Mouse (Mus musculus) myocyte (in vitro differentiated cells): ENCODE measurements around the gene Armc5.
A peak's percentile ranks its signal among the peaks of the same experiment; 100 is the strongest.

Source experiments
- CEBPB ChIP-seq: IDR thresholded peaks from 2 replicates; pipeline ENCODE4 v1.6.1; 2011; ENCODE audit warnings: mild to moderate bottlenecking, moderate library complexity; ENCODE audit not compliant: poor library complexity, insufficient read depth, severe bottlenecking
- E2F4 ChIP-seq: IDR thresholded peaks from one replicate; pipeline ENCODE4 v1.6.1; 2011; ENCODE audit warnings: mild to moderate bottlenecking, control low read depth, moderate library complexity; ENCODE audit not compliant: insufficient read depth
- MAX ChIP-seq: IDR thresholded peaks from one replicate; pipeline ENCODE4 v1.6.1; 2011; ENCODE audit warnings: low read depth, mild to moderate bottlenecking, control low read depth
- MYOD1 ChIP-seq, 3 experiments: IDR thresholded peaks; one replicate each; pipeline ENCODE4 v1.6.1; 2011; ENCODE audit warnings: control low read depth in 2 of 3, low read depth in 2 of 3, mild to moderate bottlenecking in 2 of 3, moderate library complexity in 1 of 3; ENCODE audit not compliant: insufficient read length in 2 of 3, control insufficient read depth in 1 of 3
- POLR2A ChIP-seq: IDR thresholded peaks from one replicate; pipeline ENCODE4 v1.6.1; 2011; ENCODE audit warnings: low read depth, mild to moderate bottlenecking, control low read depth, moderate library complexity; ENCODE audit not compliant: insufficient read length
- POLR2AphosphoS2 ChIP-seq: IDR thresholded peaks from one replicate; pipeline ENCODE4 v1.6.1; 2011; ENCODE audit warnings: low read depth, control low read depth; ENCODE audit not compliant: insufficient read length
- TCF12 ChIP-seq: IDR thresholded peaks from one replicate; pipeline ENCODE4 v1.6.1; 2011; ENCODE audit warnings: mild to moderate bottlenecking, control low read depth; ENCODE audit not compliant: poor library complexity, insufficient read depth, severe bottlenecking
- TCF3 ChIP-seq: IDR thresholded peaks from one replicate; pipeline ENCODE4 v1.6.1; 2011; ENCODE audit warnings: low read depth, control low read depth; ENCODE audit not compliant: insufficient read length
- USF1 ChIP-seq: IDR thresholded peaks from one replicate; pipeline ENCODE4 v1.6.1; 2011; ENCODE audit warnings: low read depth, mild to moderate bottlenecking, control low read depth, moderate library complexity

GRCm38 (mm10) chr7:128206152-128206551 is 31.0 kb upstream of the Armc5 start, which contains the start of gene Cox6a2:
- TF ChIP-seq POLR2AphosphoS2 (peak; percentile 85), USF1 (no peak), POLR2A (peak; percentile 74), CEBPB (peak; percentile 94; the same call in 1 of the 2 replicates), E2F4 (no peak), TCF12 (no peak), MAX (no peak), MYOD1 (IDR thresholded peaks at IDR 0.05; ENCODE audit: control insufficient read depth in 1 of 3, insufficient read length in 2 of 3, low read depth in 2 of 3) (peak in 2 of 3 experiments; percentile 15 to 78), TCF3 (no peak)
